Mouse (Mus musculus): ENCODE results near the gene Gm49403. TPM values are rescaled to one million over a fixed set of nuclear protein-coding genes. Genes with fewer than 3 reads are reported as not detected.

The Gm49403 gene
- polyA plus RNA-seq, 1 experiment from 2014 or later, result not detected

DNA sequence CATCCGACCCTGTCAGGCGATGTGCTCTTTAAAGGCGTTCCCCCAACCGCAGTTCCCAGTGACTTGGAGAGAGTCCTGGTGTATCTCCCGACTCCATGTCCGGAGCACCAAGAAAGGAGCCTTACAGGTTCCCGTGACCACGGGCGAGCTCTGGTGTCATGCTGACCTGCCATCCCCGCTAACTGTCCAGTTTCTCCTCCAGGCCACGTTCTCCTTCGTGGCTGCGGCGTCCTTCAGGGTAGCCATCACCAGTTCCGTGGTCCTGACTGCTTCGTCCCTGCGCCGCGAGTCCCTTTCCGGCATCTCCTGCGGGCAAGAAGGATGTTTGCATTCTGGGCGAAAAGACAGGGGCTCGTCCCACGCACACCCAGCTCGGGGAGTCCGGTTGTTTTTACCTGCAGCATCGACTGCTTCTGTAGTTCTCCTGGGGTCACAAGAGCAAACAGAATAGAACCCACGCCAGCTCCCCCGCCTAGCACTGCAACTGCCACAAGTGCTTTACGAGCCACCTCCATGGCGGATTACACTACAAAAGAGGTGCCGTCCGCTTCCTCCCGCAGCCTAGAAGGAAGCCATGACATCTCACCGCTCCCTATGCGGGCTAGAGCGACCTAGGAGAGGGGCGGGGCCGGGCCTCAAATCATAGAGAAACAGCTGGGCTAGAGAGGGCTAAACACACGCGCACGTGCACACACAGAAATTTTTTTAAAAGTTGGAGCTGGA is 3.3 kb upstream of the Gm49403 start, which contains the start of gene Uqcc3:
Gene Uqcc3, minus strand, starts transcription at position 613 of the 723 bp plus-strand sequence.
- Histone ChIP-seq H3K9ac (replicated peaks; ENCODE audit: low read length) (peak within 1 kb of the TSS; percentile 91), H3K27ac (replicated peaks; ENCODE audit: low read depth, low read length) (peak within 1 kb of the TSS; percentile 52), H3K4me1 (ENCODE audit: control insufficient read depth, insufficient read depth, low read length) (no peaks in the 10 kb centered on the region), H3K4me2 (ENCODE audit: low read depth, low read length) (peak within 1 kb of the TSS; percentile 81), H3K9me3 (replicated peaks; ENCODE audit: control insufficient read depth, low read length) (no peaks in the 10 kb centered on the region), H3K4me3 (ENCODE audit: low read depth, low read length) (peak within 1 kb of the TSS; percentile 82), H3K27me3 (ENCODE audit: control insufficient read depth, insufficient read depth, low read length) (no peaks in the 10 kb centered on the region), H3K36me3 (replicated peaks; ENCODE audit: control insufficient read depth, insufficient read depth, low read depth, low read length) (peaks cover under 1% of the 10 kb centered on the region)
- ATAC-seq (replicated peaks; ENCODE audit: insufficient number of reproducible peaks, low FRiP score, low TSS enrichment, low read depth), result peak; percentile 98
- WGBS, result under 1% methylated on average over 42 of the region's 42 CpGs
- peak; percentile 92 for DNase-seq (ENCODE audit: low spot score)

DNA sequence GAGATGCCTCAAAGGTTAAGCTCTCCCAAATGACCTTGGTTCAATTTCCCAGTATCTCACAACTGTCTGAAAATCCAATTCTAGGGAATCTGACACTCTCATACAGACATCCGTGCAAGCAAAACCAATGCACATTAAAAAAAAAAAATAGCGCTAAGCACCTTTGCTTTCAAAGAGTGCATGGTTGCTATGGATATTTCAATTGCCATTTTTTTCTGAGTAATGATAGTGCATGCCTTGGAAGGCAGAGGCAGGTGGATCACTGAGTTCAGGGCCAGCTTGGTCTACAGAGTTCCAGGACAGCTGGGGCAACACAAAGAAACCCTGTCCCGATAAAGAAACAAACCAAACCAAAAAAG is 2.7 kb upstream of the Gm49403 start:
- no peak overlapping the region for H3K27ac ChIP-seq (replicated peaks; ENCODE audit: low read depth, low read length)
- WGBS, result 20% methylated on average over 3 of the region's 3 CpGs
- no peaks in the 10 kb centered on the region for H3K27me3 ChIP-seq (ENCODE audit: control insufficient read depth, insufficient read depth, low read length)
- H3K4me1 ChIP-seq (ENCODE audit: control insufficient read depth, insufficient read depth, low read length), result no peaks in the 10 kb centered on the region
- H3K9me3 ChIP-seq (replicated peaks; ENCODE audit: control insufficient read depth, low read length), result no peaks in the 10 kb centered on the region
- ATAC-seq (replicated peaks; ENCODE audit: insufficient number of reproducible peaks, low FRiP score, low TSS enrichment, low read depth), result no peak
- H3K9ac ChIP-seq (replicated peaks; ENCODE audit: low read length), result peak overlapping the region; percentile 91; the same call in 1 of the 2 replicates
- peak overlapping the region; percentile 82 for H3K4me3 ChIP-seq (ENCODE audit: low read depth, low read length)
- H3K4me2 ChIP-seq (ENCODE audit: low read depth, low read length), result peak overlapping the region; percentile 81
- H3K36me3 ChIP-seq (replicated peaks; ENCODE audit: control insufficient read depth, insufficient read depth, low read depth, low read length), result no peaks in the 10 kb centered on the region; the same call in 1 of the 2 replicates
- DNase-seq (ENCODE audit: low spot score), result no peak

- no peaks in the 10 kb centered on the region for H3K4me1 ChIP-seq (ENCODE audit: control insufficient read depth, insufficient read depth, low read length)
- 52% methylated on average over 1 of the region's 1 CpGs for WGBS
- DNase-seq (ENCODE audit: low spot score), result no peak
- H3K27ac ChIP-seq (replicated peaks; ENCODE audit: low read depth, low read length), result no peak overlapping the region
- no peaks in the 10 kb centered on the region for H3K27me3 ChIP-seq (ENCODE audit: control insufficient read depth, insufficient read depth, low read length)
- no peak overlapping the region for H3K4me2 ChIP-seq (ENCODE audit: low read depth, low read length)
- peaks cover 4% of the 10 kb centered on the region for H3K36me3 ChIP-seq (replicated peaks; ENCODE audit: control insufficient read depth, insufficient read depth, low read depth, low read length)
- no peak for ATAC-seq (replicated peaks; ENCODE audit: insufficient number of reproducible peaks, low FRiP score, low TSS enrichment, low read depth)
- H3K4me3 ChIP-seq (ENCODE audit: low read depth, low read length), result no peak overlapping the region
- H3K9ac ChIP-seq (replicated peaks; ENCODE audit: low read length), result no peak overlapping the region
- no peaks in the 10 kb centered on the region for H3K9me3 ChIP-seq (replicated peaks; ENCODE audit: control insufficient read depth, low read length)
Observed at GRCm38 (mm10) chr19:8886916-8887584, 3.3 kb downstream of the Gm49403 start.

DNA sequence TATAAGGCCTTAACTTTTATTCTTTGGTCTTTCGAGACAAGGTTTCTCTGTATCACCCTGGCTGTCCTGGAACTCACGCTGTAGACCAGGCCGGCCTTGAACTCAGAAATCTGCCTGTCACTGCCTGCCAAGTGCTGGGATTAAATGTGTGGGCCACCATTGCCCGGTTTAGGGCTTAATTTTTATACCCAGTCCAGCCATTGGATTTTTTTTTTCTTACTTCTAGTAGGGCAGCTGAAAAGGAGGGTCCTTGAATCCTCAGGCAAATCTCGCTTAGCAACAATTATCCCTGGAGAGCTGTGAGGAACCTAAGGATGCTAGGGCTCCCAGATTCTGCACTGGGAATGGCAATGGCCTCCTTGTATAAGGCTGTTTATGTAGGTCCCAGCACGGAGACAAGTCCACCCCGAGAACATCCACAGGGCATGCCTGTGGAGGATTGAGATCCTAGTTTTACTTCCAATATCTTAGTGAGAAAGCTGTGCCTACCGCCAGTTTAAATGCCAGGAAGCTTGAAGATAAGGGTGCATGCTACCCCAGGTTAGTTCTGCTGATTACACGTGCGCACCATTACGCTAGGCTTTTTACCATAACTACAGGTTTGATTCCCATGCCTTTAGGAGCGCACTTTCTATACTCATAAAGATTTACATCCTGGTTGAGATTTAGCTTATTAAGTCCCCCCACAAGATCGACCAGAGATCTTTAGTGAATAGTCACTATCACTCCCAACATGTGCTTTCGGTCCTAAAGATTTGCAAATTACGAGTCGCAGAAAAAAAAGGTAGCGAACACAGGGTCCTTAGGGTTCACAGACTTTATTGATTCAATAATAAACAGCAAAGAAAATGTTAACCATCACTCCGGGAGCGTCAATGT is 4.1 kb downstream of the Gm49403 start:
- H3K4me2 ChIP-seq (ENCODE audit: low read depth, low read length), result peak overlapping the region; percentile 68
- H3K36me3 ChIP-seq (replicated peaks; ENCODE audit: control insufficient read depth, insufficient read depth, low read depth, low read length), result peaks cover 4% of the 10 kb centered on the region
- WGBS, result 16% methylated on average over 19 of the region's 19 CpGs
- ATAC-seq (replicated peaks; ENCODE audit: insufficient number of reproducible peaks, low FRiP score, low TSS enrichment, low read depth) (no peak), DNase-seq (ENCODE audit: low spot score) (no peak)
- H3K4me1 ChIP-seq (ENCODE audit: control insufficient read depth, insufficient read depth, low read length), result no peaks in the 10 kb centered on the region
- peak overlapping the region; percentile 44 for H3K4me3 ChIP-seq (ENCODE audit: low read depth, low read length)
- no peaks in the 10 kb centered on the region for H3K9me3 ChIP-seq (replicated peaks; ENCODE audit: control insufficient read depth, low read length)
- H3K27me3 ChIP-seq (ENCODE audit: control insufficient read depth, insufficient read depth, low read length), result no peaks in the 10 kb centered on the region
- peak overlapping the region; percentile 77 for H3K9ac ChIP-seq (replicated peaks; ENCODE audit: low read length)
- peak overlapping the region; percentile 60; the same call in 1 of the 2 replicates for H3K27ac ChIP-seq (replicated peaks; ENCODE audit: low read depth, low read length)

GRCm38 (mm10) chr19:8888511-8889385 is 5.0 kb downstream of the Gm49403 start, which contains the start of the genes 1810009A15Rik and Gm49416:
Gene 1810009A15Rik (plus strand): TSS chr19:8888853.
Gene Gm49416 (plus strand): TSS chr19:8888926.
- H3K9me3 ChIP-seq (replicated peaks; ENCODE audit: control insufficient read depth, low read length), result no peaks in the 10 kb centered on the region
- peak within 1 kb of the TSS; percentile 77 for H3K9ac ChIP-seq (replicated peaks; ENCODE audit: low read length)
- peaks cover 4% of the 10 kb centered on the region for H3K36me3 ChIP-seq (replicated peaks; ENCODE audit: control insufficient read depth, insufficient read depth, low read depth, low read length)
- no peaks in the 10 kb centered on the region for H3K4me1 ChIP-seq (ENCODE audit: control insufficient read depth, insufficient read depth, low read length)
- no peaks in the 10 kb centered on the region for H3K27me3 ChIP-seq (ENCODE audit: control insufficient read depth, insufficient read depth, low read length)
- H3K27ac ChIP-seq (replicated peaks; ENCODE audit: low read depth, low read length), result peak within 1 kb of the TSS; percentile 60
- peak; percentile 95 for ATAC-seq (replicated peaks; ENCODE audit: insufficient number of reproducible peaks, low FRiP score, low TSS enrichment, low read depth)
- H3K4me2 ChIP-seq (ENCODE audit: low read depth, low read length), result peak within 1 kb of the TSS; percentile 68
- DNase-seq (ENCODE audit: low spot score), result peak; percentile 99
- under 1% methylated on average over 58 of the region's 58 CpGs for WGBS
- peak within 1 kb of the TSS; percentile 44 for H3K4me3 ChIP-seq (ENCODE audit: low read depth, low read length)

DNA sequence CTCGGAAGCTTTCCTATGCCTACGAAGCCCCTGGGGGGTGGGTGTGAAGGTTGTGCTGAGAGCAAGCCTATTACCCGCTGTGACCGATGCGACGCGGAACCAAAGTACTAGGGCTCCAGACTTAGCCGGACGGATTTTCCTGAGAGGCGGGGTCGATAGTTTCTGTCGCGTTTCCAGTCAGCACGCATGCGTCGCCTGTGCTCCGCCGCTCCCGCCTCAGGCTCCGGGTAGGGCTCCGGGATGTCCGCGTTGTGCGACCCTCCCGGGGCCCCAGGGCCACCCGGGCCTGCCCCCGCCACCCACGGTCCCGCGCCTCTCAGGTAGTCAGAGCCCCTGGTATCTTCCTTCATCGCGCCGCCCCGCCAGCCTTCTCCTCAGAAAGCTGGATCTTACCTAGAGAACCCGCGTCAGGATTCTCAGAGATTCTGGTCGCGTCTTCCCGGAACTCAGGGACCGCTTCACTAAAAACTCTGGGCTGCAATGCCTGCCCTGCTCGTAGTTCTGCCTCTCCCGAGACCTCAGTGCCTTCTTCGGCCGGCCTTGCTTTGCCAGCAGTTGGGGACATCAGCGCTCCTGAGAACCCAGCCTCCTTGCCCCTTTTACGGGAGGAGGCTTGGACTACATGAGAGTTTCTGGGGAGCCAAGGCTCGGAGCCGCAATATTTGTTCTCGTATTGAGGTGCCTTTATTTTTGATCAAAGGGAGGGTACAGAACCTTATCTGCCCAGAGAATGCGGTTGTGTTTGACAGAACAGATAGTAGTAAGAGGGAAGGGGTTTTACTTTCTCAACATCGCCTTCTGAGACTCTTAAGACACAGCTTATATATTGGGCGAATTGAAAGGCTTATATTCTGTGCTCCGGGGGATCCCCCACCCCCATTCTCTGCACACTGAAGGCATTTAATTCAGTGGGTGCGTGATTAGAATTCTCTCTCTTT is 9.4 kb downstream of the Gm49403 start, which contains the start of gene Ints5:
Gene Ints5, plus strand, starts transcription at position 177 of the 938 bp plus-strand sequence.
- Histone ChIP-seq H3K4me2 (ENCODE audit: low read depth, low read length) (peak within 1 kb of the TSS; percentile 75), H3K9me3 (replicated peaks; ENCODE audit: control insufficient read depth, low read length) (no peaks in the 10 kb centered on the region), H3K27ac (replicated peaks; ENCODE audit: low read depth, low read length) (peak within 1 kb of the TSS; percentile 63; the same call in 1 of the 2 replicates), H3K36me3 (replicated peaks; ENCODE audit: control insufficient read depth, insufficient read depth, low read depth, low read length) (peaks cover 7% of the 10 kb centered on the region), H3K9ac (replicated peaks; ENCODE audit: low read length) (peak within 1 kb of the TSS; percentile 95), H3K4me1 (ENCODE audit: control insufficient read depth, insufficient read depth, low read length) (no peaks in the 10 kb centered on the region), H3K27me3 (ENCODE audit: control insufficient read depth, insufficient read depth, low read length) (no peaks in the 10 kb centered on the region), H3K4me3 (ENCODE audit: low read depth, low read length) (peak within 1 kb of the TSS; percentile 74)
- 3% methylated on average over 54 of the region's 54 CpGs for WGBS
- peak; percentile 46 for ATAC-seq (replicated peaks; ENCODE audit: insufficient number of reproducible peaks, low FRiP score, low TSS enrichment, low read depth)
- peak; percentile 92 for DNase-seq (ENCODE audit: low spot score)
